Mouse (Mus musculus) activated CD4-positive, CD25-positive, alpha-beta regulatory T cell, adult 4 months (primary cell): ENCODE measurements around the gene Serpinb7. TPM values are rescaled to one million over a fixed set of nuclear protein-coding genes. Genes with fewer than 3 reads are reported as not detected.
A peak's percentile ranks its signal among the peaks of the same experiment; 100 is the strongest.

Experiments
- ATAC-seq: one replicate; pipeline ENCODE4 v1.8.0; 2017
- polyA plus RNA-seq, 2 experiments: library from polyadenylated mRNA; unstranded; fragments of 100-300 nt; shearing (Covaris generic); gene quantifications; one replicate each; pipeline ENCODE4 v1.2.1; 2017

Serpinb7 gene
- polyA plus RNA-seq, result not detected

DNA sequence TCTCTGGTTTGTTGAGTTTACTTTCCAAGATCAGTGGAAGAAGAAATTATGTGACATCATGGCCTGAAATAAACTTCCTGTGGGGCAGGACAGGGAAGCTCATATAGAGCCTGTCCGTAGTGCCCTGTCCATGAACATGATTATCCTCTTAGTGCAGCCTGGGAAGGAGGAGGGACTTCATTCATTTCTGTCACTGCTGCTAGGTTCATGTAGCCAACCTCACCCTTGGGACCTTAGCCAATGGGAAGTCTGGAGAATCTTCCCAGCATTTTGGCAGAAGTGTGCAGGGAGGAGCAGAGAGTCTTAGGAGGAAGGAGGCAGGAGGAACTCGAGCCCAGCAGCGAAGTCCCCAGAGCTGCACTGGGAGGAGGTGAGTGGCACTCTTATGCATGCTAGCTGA, at the start of gene Serpinb7:
TSS of gene Serpinb7 (plus strand) at position 301 of the 400 bp plus-strand sequence.
- no peak for ATAC-seq

- no peak for ATAC-seq
Measured at GRCm38 (mm10) chr1:107350392-107350791, 49.1 kb upstream of the Serpinb7 start.

GRCm38 (mm10) chr1:107351115-107351514, 48.3 kb upstream of the Serpinb7 start:
- ATAC-seq, result no peak

DNA sequence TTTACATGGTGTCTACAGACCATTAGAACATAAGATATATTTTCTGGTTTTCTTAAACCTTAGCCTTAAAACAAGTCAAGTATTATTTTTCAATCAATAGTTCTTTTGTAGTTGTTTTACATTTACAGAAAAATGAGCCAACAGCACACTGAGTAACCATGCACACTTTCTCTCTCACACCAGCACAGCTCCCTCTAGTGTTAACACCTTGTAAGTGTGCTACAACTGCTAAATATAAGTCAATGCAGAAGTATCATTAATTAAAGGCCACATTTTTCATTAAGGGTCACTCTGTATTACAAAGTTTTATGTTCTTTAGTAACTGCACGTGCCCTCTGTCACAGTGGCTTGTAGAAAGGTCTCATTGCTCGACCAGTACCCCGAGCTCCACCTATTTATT, 46.4 kb upstream of the Serpinb7 start:
- no peak for ATAC-seq

DNA sequence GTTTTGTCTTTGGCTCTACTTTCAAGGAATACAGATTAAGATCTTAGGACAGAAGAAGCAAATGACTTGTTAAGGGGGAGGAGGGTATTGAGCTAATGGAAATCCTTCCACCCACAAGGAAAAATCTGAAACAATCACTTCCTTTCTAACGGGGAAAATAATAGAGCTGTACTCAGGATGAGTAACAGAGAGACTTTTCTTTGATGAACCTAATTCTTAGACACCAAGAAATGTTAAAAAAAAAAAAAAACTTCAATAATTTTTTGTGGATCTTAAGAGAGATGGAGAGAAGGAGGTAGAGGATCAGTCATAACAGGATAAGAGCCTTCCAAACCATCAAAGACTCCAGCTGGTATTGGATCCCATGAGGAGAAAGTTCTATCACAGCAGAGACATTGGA, 38.6 kb upstream of the Serpinb7 start, which contains the start of gene Serpinb11:
TSS of gene Serpinb11 (plus strand) at position 301 of the 400 bp plus-strand sequence.
- no peak for ATAC-seq

GRCm38 (mm10) chr1:107365973-107366372, 33.5 kb upstream of the Serpinb7 start:
- ATAC-seq, result no peak

DNA sequence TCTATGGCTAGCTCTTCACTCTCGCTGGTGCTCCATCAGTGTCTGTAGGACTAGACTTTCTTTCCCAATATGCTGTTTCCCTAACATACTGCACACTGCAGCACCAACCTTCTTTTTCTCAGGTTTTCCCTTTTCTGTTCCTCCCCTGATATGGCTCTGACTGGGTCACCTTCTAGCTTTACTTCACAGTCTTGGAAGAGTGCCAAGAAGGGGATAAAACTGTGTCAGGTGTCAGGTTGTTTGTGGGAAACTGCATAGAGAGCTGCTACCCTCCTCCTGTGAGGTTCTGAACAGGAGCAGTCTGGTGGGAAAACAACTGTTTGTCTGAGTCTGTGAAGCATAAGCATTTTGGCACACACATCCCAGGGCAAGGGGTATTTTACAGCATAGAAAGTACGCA, 30.5 kb upstream of the Serpinb7 start:
- no peak for ATAC-seq

DNA sequence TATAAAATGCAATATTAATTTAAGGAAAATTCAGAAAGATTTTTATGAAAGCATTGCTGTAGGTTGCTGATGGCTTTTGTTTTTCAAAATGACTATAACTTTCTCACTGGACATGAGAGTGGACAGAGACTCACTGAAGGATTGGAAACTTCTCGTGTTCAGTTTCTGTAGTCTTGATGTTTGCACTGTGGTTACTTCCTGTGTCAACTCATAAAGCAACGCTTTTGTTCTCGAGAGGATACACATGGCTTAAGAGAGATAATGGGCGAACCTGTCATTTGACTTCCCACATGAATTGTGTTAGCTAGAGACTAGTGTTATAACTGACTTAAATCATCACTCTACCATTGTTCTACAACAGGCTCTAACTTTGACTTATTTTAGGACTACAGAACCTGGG, 22.5 kb upstream of the Serpinb7 start:
- no peak for ATAC-seq

DNA sequence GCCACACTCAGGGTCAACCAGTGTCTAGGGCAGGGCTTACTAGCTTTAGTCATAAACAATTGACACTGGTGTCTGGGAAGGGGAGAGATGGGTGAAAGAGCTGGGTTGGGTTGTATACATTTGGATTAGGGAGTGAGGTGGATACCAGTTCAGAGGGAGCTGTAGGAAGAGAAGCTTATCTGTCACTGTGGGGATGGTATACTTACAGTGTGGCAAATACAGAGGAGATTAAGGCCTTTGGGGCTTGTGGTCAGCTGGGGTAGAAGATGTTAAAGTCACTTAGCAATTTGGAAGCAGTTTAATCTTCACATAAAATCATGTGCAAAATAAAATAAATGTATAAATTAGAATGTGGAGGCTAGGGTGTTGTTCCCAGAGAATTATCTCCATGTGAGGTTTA, 21.1 kb upstream of the Serpinb7 start:
- ATAC-seq, result no peak

GRCm38 (mm10) chr1:107381491-107381890, 18.0 kb upstream of the Serpinb7 start:
- no peak for ATAC-seq

DNA sequence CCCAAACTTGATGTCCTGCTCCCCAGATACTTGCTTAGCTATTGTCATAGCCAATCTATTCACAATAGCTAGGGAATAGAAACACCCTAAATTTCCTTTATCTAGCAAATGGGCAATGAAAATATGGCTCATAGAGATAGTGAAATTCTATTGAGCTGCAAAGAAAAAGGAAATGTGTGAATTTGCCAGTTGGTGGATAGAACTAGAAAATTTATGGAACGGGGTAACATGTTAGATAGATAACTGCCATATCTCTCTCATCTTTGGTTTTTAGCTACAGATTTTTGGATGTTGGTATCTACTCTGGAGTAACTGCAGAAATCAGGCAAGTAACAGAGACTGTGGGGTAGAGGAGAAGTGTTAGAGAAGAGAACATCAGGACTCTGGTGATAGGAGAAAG, 17.1 kb upstream of the Serpinb7 start:
- ATAC-seq, result no peak

DNA sequence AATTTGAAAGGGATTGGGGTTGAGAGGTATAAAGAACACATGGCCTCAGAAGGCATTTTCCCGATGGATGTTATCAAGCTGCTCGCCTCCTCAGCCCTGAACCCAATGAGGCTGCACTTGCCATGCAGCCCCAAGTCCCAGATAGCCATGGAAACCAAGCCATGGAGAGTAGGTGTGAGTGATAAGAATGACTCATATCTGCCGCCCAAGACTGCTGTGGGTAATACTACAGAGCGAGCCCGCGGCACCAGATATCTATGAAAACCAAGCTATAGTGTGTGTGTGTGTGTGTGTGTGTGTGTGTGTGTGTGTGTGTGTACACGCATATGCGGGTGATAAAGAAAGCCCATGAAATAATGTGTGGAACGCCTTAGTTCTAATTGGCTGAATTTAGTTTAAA, 14.9 kb upstream of the Serpinb7 start:
- ATAC-seq, result no peak

- no peak for ATAC-seq
Measured at GRCm38 (mm10) chr1:107389753-107390152, 9.7 kb upstream of the Serpinb7 start.

GRCm38 (mm10) chr1:107397481-107397880, 2.0 kb upstream of the Serpinb7 start:
- no peak for ATAC-seq

- no peak for ATAC-seq
Measured at GRCm38 (mm10) chr1:107402082-107402481, 2.6 kb downstream of the Serpinb7 start.

- no peak for ATAC-seq
Measured at GRCm38 (mm10) chr1:107414650-107415049, 15.2 kb downstream of the Serpinb7 start.

- no peak for ATAC-seq
Measured at GRCm38 (mm10) chr1:107422487-107422886, 23.0 kb downstream of the Serpinb7 start.

DNA sequence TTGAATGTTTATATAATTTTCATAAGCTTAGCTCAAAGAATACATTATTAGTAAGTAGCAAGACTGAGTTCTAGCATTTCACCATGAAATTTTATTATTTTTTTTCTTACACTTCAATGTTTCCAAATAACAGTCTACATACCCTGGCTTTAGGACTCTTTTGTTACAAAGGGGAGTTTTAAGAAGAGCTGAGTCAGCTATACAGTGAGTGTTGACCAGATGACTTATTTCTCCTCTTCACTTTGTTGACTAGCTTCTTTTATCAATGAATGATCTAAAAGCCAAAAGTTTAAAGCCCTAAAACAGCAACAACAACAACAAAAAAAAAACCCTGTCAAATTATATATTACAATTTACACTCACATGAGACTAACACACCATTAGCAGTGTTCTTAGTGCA, 31.8 kb downstream of the Serpinb7 start:
- no peak for ATAC-seq

GRCm38 (mm10) chr1:107435528-107435927, 36.1 kb downstream of the Serpinb7 start:
- ATAC-seq, result no peak

- no peak for ATAC-seq
Measured at GRCm38 (mm10) chr1:107439462-107439861, 40.0 kb downstream of the Serpinb7 start.

GRCm38 (mm10) chr1:107445352-107445751, 45.9 kb downstream of the Serpinb7 start:
- no peak for ATAC-seq

- ATAC-seq, result no peak
Measured at GRCm38 (mm10) chr1:107447228-107447931, 47.9 kb downstream of the Serpinb7 start.

- ATAC-seq, result no peak
Measured at GRCm38 (mm10) chr1:107479909-107480308, 80.5 kb downstream of the Serpinb7 start.

- peak; percentile 57 for ATAC-seq
Measured at GRCm38 (mm10) chr1:107481452-107481851, 82.0 kb downstream of the Serpinb7 start.

- no peak for ATAC-seq
Measured at GRCm38 (mm10) chr1:107489577-107489976, 90.1 kb downstream of the Serpinb7 start.
